Mouse (Mus musculus): ENCODE measurements around the gene Zmiz1.

The Zmiz1 gene

DNA sequence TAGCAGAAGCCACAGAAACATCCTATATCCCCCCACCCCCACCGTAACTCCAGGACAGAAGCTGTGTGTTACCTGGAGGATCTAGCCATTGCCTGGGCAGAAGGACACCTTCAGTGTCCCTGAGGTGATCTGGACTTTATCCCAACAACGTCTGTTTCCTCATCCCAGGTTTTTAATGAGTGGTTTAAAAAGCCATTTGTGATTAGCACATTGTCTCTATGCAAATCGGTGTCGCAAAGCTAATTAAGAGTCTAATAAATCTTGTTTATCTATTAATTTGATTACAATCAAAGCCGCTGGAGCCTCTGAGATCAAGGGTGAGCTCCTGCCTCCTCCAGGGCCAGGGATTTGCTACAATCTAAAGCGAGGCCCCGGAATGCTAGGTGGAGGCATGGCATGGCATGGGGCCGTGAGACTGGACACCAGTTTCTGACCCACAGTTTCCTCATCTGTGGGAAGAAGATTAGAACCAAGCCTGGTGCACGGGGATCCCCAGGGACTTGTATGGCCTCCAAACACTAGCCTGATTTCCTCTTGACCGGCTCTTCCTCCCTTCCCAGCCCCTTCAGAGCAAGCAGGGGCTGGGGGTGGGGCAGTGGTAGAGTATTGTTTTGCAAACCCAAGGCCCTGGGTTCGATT lies 180.3 kb downstream of the Zmiz1 start:
- no peak for DNase-seq (ENCODE audit: low spot score in 2 of 2)

DNA sequence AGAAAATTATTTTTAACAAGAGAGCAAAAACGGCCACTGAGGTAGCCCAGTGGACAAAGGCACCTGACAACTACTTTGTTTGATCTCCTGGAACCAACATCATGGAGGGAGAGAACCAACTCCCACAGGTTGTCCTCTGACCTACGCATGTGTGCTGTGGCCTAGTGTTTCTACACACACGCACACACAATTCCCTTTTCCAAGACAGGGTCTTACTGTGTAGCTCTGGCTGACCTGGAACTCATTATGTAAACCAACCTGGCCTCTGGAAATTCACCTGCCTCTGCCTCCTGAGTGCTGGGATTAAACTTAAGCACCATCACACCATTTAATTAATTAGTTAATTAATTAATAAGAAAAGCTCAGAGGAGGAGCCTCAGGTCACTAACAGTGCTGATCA lies 181.0 kb downstream of the Zmiz1 start:
- DNase-seq (ENCODE audit: low spot score in 2 of 2), result no peak

GRCm38 (mm10) chr14:25640421-25641056 lies 181.6 kb downstream of the Zmiz1 start:
- DNase-seq (ENCODE audit: low spot score in 2 of 2), result no peak

DNA sequence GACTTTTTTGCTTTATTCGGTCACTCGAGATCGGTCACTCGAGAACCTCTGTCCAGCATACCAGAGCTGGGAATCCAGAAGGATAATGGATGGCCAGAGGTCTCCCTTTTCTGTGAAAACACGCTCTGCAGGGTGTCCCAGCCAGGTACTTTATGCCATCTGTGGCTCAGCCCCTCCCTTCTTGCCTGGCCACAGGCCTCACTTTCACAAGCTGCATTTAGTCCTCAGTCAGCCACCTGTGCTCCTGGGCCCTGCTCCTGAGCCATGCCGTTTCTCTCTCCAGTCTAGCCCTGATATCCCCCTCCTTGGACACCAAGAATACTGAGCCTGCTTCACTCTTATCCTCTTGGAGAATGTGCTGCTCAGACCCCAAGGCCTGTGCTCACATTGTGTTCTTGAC lies 182.1 kb downstream of the Zmiz1 start:
- no peak for DNase-seq (ENCODE audit: low spot score in 2 of 2)

GRCm38 (mm10) chr14:25645717-25646116 lies 186.7 kb downstream of the Zmiz1 start:
- DNase-seq (ENCODE audit: low spot score in 2 of 2), result no peak

DNA sequence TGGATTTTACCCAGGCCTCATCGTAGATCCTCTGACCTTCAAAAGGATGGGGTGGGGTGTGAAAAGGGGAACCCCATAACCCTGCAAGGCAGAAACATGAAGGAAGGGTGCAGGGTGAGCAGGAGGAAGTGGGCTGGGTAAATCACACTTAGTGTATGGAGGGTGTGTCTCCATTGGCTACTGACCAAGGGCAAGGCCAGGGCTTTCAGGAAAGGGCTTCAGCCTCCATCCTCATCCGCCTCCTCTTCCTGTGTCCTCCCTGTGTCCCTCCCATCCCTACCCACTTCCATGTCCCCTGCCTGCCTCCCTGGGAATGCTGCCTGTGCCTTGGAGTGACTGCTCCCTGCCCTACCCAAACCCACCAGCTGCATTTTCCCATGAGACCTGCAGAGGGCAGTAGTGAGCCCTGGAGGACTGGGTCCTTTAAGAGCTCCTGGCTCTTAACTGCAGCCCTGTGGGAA lies 187.2 kb downstream of the Zmiz1 start:
- peak; percentile 21 to 50 for DNase-seq (ENCODE audit: low spot score in 2 of 2)

- no peak for DNase-seq (ENCODE audit: low spot score in 2 of 2)
These were observed 192.1 kb downstream of the Zmiz1 start for GRCm38 (mm10) chr14:25651131-25651530.

GRCm38 (mm10) chr14:25651905-25652304 lies 192.9 kb downstream of the Zmiz1 start:
- no peak for DNase-seq (ENCODE audit: low spot score in 2 of 2)

GRCm38 (mm10) chr14:25654401-25655197 lies 195.6 kb downstream of the Zmiz1 start:
- no peak for DNase-seq (ENCODE audit: low spot score in 2 of 2)

- no peak for DNase-seq (ENCODE audit: low spot score in 2 of 2)
These were observed 201.7 kb downstream of the Zmiz1 start for GRCm38 (mm10) chr14:25660661-25661060.

DNA sequence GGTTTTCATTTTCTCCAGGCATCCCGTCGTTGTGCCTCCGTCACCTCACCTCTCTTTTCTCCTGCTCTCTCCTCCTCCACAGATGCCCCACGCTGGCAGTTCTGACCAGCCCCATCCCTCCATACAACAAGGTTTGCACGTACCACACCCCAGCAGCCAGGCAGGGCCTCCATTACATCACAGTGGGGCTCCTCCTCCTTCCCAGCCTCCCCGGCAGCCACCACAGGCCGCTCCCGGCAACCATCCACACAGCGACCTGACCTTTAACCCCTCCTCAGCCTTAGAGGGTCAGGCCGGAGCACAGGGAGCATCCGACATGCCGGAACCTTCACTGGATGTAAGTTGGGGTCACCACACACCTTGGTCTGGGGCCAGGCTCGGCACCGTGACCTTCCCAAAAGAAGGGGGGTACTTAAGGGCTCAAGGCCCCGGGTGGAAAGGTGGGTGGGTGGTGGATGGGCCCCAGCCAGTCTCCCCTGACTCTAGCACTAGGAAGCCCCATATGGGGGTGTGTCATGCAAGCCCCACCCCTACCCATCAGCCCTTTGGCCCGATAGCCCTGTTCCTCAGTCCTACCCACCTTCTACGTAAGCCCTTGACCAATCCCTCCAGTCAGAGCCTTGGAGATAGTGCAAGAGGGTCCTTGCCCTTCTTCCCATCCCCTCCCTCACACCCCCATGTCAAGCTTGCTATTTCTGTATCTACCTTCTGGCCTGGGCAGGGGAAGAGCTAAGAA lies 202.4 kb downstream of the Zmiz1 start:
- no peak for DNase-seq (ENCODE audit: low spot score in 2 of 2)

- DNase-seq (ENCODE audit: low spot score in 2 of 2), result no peak
These were observed 204.8 kb downstream of the Zmiz1 start for GRCm38 (mm10) chr14:25663649-25664309.

- DNase-seq (ENCODE audit: low spot score in 2 of 2), result no peak
These were observed 205.3 kb downstream of the Zmiz1 start for GRCm38 (mm10) chr14:25664310-25664695.

DNA sequence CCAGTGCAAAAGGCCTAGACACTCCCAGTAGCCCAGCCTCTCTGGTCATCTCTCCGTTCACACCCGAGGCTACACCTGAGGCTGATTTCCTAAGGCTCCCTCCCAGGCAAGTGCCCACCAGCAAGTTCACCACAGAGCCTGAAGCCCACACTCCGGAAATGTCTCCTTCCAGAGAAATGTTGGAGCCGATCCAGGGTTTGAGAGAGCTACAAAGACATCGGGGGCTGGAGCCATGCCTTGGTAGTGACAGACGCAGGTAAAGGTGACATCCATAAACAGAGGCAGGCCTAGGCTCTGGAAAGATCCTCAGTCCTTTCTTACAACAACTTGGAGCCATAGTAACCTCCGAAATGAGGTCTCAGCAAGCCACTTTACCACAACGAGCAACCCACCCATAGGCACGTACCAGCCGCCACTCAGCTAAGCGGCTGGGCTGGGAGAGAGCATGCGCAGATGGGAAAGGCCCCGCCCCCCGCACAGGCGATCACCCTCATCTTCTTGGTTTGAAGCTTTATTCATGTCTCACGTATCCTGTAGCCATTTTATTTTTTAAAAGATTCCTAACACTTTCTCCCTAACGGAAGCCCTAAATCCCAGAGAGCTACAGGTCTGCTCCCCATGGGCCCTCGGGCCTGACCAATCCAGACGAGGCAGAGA lies 206.5 kb downstream of the Zmiz1 start:
- no peak for DNase-seq (ENCODE audit: low spot score in 2 of 2)

DNA sequence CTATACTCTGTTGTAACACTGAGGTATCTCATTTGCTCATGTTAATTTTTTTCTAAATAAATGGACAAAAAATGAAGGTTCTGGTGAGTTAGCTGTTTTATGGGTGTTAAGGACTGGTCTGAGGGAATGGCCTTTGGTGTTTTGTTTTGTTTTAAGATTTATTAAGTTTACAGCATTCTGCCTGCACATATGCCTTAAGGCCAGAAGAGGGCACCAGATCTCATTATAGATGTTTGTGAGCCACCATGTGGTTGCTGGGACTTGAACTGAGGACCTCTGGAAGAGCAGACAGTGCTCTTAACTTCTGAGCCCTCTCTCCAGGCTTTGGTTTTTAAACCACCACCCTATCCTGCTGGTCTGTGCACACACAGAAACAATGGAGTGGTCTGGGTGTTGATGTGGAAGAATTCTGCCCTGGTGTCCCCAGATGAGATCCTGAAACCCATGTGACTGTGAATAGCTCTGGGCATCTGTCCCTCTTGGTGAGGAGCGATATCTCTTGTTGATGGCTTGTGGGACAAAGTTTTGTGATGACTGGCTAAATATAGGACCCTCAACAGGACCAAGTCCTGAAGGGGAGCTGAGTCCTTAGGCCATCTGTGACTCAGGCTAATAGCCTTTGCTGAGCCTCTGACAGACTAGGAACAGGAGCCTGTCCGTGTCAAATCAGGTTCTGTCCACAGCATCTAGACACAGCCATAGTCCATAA lies 207.8 kb downstream of the Zmiz1 start:
- no peak for DNase-seq (ENCODE audit: low spot score in 2 of 2)

DNA sequence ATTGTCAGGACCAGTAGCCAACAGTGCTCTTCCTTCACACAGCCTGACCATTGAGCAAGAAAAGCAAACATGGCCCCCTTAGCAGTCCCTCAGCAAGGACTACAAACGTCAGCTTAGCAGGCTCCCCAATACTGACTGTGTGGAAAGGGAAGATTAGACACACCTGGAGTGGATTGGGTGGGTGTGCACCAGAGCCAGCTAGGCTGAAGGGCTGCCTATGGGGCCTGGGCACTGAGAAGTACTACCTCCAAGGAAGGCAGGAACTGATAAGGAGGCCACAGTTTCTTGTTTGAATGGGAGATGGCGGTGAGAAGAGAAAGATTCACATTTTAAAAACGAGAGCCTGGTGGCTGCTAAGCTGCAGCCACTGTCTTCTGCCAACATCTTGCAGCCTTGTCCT lies 208.6 kb downstream of the Zmiz1 start:
- DNase-seq (ENCODE audit: low spot score in 2 of 2), result no peak

- DNase-seq (ENCODE audit: low spot score in 2 of 2), result no peak
These were observed 220.6 kb downstream of the Zmiz1 start for GRCm38 (mm10) chr14:25679625-25680024.

DNA sequence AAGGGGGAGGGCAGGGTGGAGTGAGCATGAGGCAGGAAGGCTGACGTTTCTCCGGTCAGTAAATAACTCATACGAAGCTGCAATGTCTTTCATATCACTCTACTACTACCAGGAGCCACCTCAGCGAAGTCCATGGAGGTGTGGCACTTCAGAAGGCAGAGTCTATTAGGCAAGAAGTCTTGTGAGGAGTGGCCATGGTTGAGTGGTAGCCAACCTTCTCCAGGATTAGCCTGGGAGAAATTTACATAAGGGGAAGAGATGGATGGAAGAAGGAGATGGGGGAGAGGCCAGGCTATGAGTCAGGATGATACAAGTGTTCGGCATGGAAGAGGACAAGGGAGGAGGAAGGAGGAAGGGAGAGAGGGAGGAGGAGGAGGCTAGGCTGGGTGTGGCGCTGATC lies 223.0 kb downstream of the Zmiz1 start:
- no peak for DNase-seq (ENCODE audit: low spot score in 2 of 2)

- DNase-seq (ENCODE audit: low spot score in 2 of 2), result no peak
These were observed 227.4 kb downstream of the Zmiz1 start for GRCm38 (mm10) chr14:25686216-25686945.

Data from urinary bladder, adult 18-20 months (tissue).